Mouse (Mus musculus): ENCODE measurements around the gene Mipep. TPM values are rescaled to one million over a fixed set of nuclear protein-coding genes. Genes with fewer than 3 reads are reported as not detected.

Gene Mipep
- polyA plus RNA-seq, 1 experiment = 18.5 TPM

GRCm38 (mm10) chr14:60790103-60790502, 5.7 kb downstream of the Mipep start:
- peak; percentile 64 for TF ChIP-seq CTCF (IDR thresholded peaks at IDR 0.05; ENCODE audit: extremely low read depth, insufficient read depth, low read length)
- TF ChIP-seq POLR2A (IDR thresholded peaks at IDR 0.05; ENCODE audit: extremely low read depth, insufficient read depth, low read length) = no peak
- H3K4me1 ChIP-seq (ENCODE audit: control insufficient read depth, insufficient read depth, low read length) = no peaks in the 10 kb centered on the region
- no peak overlapping the region for H3K27ac ChIP-seq (ENCODE audit: insufficient read depth, low read length)
- no peak overlapping the region for H3K4me3 ChIP-seq (ENCODE audit: insufficient read depth, low read length)

- Histone ChIP-seq H3K4me3 (ENCODE audit: insufficient read depth, low read length) (no peak overlapping the region), H3K4me1 (ENCODE audit: control insufficient read depth, insufficient read depth, low read length) (no peaks in the 10 kb centered on the region), H3K27ac (ENCODE audit: insufficient read depth, low read length) (no peak overlapping the region)
- no peak for TF ChIP-seq CTCF (IDR thresholded peaks at IDR 0.05; ENCODE audit: extremely low read depth, insufficient read depth, low read length)
- no peak for TF ChIP-seq POLR2A (IDR thresholded peaks at IDR 0.05; ENCODE audit: extremely low read depth, insufficient read depth, low read length)
Measured at GRCm38 (mm10) chr14:60796600-60797322, 12.4 kb downstream of the Mipep start.

GRCm38 (mm10) chr14:60797596-60797995, 13.2 kb downstream of the Mipep start:
- Histone ChIP-seq H3K4me1 (ENCODE audit: control insufficient read depth, insufficient read depth, low read length) (no peaks in the 10 kb centered on the region), H3K27ac (ENCODE audit: insufficient read depth, low read length) (no peak overlapping the region), H3K4me3 (ENCODE audit: insufficient read depth, low read length) (no peak overlapping the region)
- TF ChIP-seq CTCF (IDR thresholded peaks at IDR 0.05; ENCODE audit: extremely low read depth, insufficient read depth, low read length) (no peak), POLR2A (IDR thresholded peaks at IDR 0.05; ENCODE audit: extremely low read depth, insufficient read depth, low read length) (no peak)

GRCm38 (mm10) chr14:60798721-60799120, 14.3 kb downstream of the Mipep start:
- H3K4me3 ChIP-seq (ENCODE audit: insufficient read depth, low read length) = no peak overlapping the region
- no peak for TF ChIP-seq CTCF (IDR thresholded peaks at IDR 0.05; ENCODE audit: extremely low read depth, insufficient read depth, low read length)
- TF ChIP-seq POLR2A (IDR thresholded peaks at IDR 0.05; ENCODE audit: extremely low read depth, insufficient read depth, low read length) = no peak
- no peak overlapping the region for H3K27ac ChIP-seq (ENCODE audit: insufficient read depth, low read length)

GRCm38 (mm10) chr14:60799762-60800728, 15.7 kb downstream of the Mipep start:
- peak; percentile 37; the same call in 1 of the 2 replicates for TF ChIP-seq CTCF (IDR thresholded peaks at IDR 0.05; ENCODE audit: extremely low read depth, insufficient read depth, low read length)
- no peak for TF ChIP-seq POLR2A (IDR thresholded peaks at IDR 0.05; ENCODE audit: extremely low read depth, insufficient read depth, low read length)
- no peak overlapping the region for H3K27ac ChIP-seq (ENCODE audit: insufficient read depth, low read length)
- no peaks in the 10 kb centered on the region for H3K4me1 ChIP-seq (ENCODE audit: control insufficient read depth, insufficient read depth, low read length)
- H3K4me3 ChIP-seq (ENCODE audit: insufficient read depth, low read length) = no peak overlapping the region

More at GRCm38 (mm10) chr14:60798721-60799120, 14.3 kb downstream of the Mipep start:
- H3K4me1 ChIP-seq (ENCODE audit: control insufficient read depth, insufficient read depth, low read length) = no peaks in the 10 kb centered on the region

DNA sequence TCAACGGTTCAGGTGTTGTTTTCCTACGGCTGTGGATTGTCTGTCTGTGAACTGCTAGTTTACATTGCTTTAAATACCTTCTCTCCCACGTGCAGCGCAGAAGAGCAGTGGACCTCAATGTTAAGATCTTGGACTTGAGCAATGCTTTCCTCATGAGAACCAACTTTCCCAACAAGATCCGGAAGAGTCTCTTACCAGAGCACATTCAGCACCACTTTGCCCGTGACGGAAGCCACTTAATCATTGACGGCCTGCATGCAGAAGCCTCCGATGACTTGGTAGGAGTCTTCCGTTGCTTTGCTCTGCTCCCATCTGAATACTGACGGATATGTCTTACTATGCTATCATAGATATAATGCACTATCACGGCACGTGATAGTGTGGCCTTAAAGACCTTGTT, 17.7 kb downstream of the Mipep start:
- Histone ChIP-seq H3K4me3 (ENCODE audit: insufficient read depth, low read length) (no peak overlapping the region), H3K27ac (ENCODE audit: insufficient read depth, low read length) (no peak overlapping the region), H3K4me1 (ENCODE audit: control insufficient read depth, insufficient read depth, low read length) (no peaks in the 10 kb centered on the region)
- TF ChIP-seq POLR2A (IDR thresholded peaks at IDR 0.05; ENCODE audit: extremely low read depth, insufficient read depth, low read length) = no peak
- TF ChIP-seq CTCF (IDR thresholded peaks at IDR 0.05; ENCODE audit: extremely low read depth, insufficient read depth, low read length) = no peak

- H3K27ac ChIP-seq (ENCODE audit: insufficient read depth, low read length) = no peak overlapping the region
- TF ChIP-seq POLR2A (IDR thresholded peaks at IDR 0.05; ENCODE audit: extremely low read depth, insufficient read depth, low read length) = no peak
- no peak for TF ChIP-seq CTCF (IDR thresholded peaks at IDR 0.05; ENCODE audit: extremely low read depth, insufficient read depth, low read length)
- no peaks in the 10 kb centered on the region for H3K4me1 ChIP-seq (ENCODE audit: control insufficient read depth, insufficient read depth, low read length)
- no peak overlapping the region for H3K4me3 ChIP-seq (ENCODE audit: insufficient read depth, low read length)
Measured at GRCm38 (mm10) chr14:60804978-60805377, 20.6 kb downstream of the Mipep start.

DNA sequence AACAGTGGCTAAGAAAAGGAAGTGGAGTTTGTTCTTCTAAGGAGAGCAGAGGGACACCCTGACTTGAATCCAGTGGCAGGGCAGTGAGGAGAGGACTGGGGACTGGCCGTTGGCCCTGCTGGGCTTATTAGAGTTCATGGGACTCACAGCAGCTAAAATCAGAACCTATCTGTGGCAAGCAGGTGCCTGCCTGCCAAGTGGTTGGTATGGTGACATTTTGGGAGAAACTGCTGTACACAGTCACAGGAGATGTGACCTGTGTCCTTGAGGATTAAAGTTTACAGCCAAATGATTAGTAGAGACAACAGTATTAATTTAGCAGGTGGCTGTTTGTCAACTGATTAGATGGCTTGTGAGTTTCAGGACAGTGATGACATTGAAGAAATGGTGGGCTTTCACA, 21.5 kb downstream of the Mipep start:
- TF ChIP-seq CTCF (IDR thresholded peaks at IDR 0.05; ENCODE audit: extremely low read depth, insufficient read depth, low read length) (no peak), POLR2A (IDR thresholded peaks at IDR 0.05; ENCODE audit: extremely low read depth, insufficient read depth, low read length) (no peak)
- no peak overlapping the region for H3K4me3 ChIP-seq (ENCODE audit: insufficient read depth, low read length)

GRCm38 (mm10) chr14:60806891-60807344, 22.5 kb downstream of the Mipep start:
- Histone ChIP-seq H3K4me1 (ENCODE audit: control insufficient read depth, insufficient read depth, low read length) (no peaks in the 10 kb centered on the region), H3K4me3 (ENCODE audit: insufficient read depth, low read length) (no peak overlapping the region), H3K27ac (ENCODE audit: insufficient read depth, low read length) (no peak overlapping the region)
- TF ChIP-seq POLR2A (IDR thresholded peaks at IDR 0.05; ENCODE audit: extremely low read depth, insufficient read depth, low read length) (no peak), CTCF (IDR thresholded peaks at IDR 0.05; ENCODE audit: extremely low read depth, insufficient read depth, low read length) (no peak)

More for the DNA sequence above, 21.5 kb downstream of the Mipep start:
- H3K4me1 ChIP-seq (ENCODE audit: control insufficient read depth, insufficient read depth, low read length) = no peaks in the 10 kb centered on the region
- H3K27ac ChIP-seq (ENCODE audit: insufficient read depth, low read length) = no peak overlapping the region

All from cortical plate, adult 2 months (tissue).